Mouse (Mus musculus) limb, embryonic 11.5 days (tissue): ENCODE measurements at regions not wholly inside any gene's neighbourhood (a gene's known extent, or its start where the extent isn't known, plus 50 kb on each side); places are given as distances from the start of the nearest gene placed in this dataset.

Experiments
- ATAC-seq: fragments of 200-750 bp; cut with Nextera tagmentation; 2 replicates; pipeline ENCODE4 v1.8.0; 2017; ENCODE audit warnings: low read depth; ENCODE audit not compliant: insufficient number of reproducible peaks, low FRiP score, low TSS enrichment
- DNase-seq: peaks from one replicate; pipeline ENCODE4 v3.0.0-alpha.2; 2015; ENCODE audit warnings: low spot score
- H3K27ac ChIP-seq: fragments of 300-500 bp; sonication (generic); replicated peaks from 2 replicates; pipeline ENCODE4 v1.5.1; 2014; ENCODE audit warnings: low read depth, mild to moderate bottlenecking, low read length
- H3K27me3 ChIP-seq: fragments of 300-500 bp; sonication (generic); 2 replicates; pipeline ENCODE4 v1.6.1; 2014; ENCODE audit warnings: mild to moderate bottlenecking, low read length, mixed read lengths; ENCODE audit not compliant: control insufficient read depth, insufficient read depth
- H3K36me3 ChIP-seq: fragments of 300-500 bp; sonication (generic); 2 replicates; pipeline ENCODE4 v1.6.1; 2014; ENCODE audit warnings: mild to moderate bottlenecking, low read length, moderate library complexity, mixed read lengths; ENCODE audit not compliant: control insufficient read depth, insufficient read depth
- H3K4me1 ChIP-seq: fragments of 300-500 bp; sonication (generic); 2 replicates; pipeline ENCODE4 v1.6.1; 2014; ENCODE audit warnings: low read length, mixed read lengths; ENCODE audit not compliant: control insufficient read depth, insufficient read depth
- H3K4me2 ChIP-seq: fragments of 300-500 bp; sonication (generic); 2 replicates; pipeline ENCODE4 v1.6.1; 2014; ENCODE audit warnings: low read depth, mild to moderate bottlenecking, moderate library complexity; ENCODE audit not compliant: severe bottlenecking
- H3K4me3 ChIP-seq: fragments of 300-500 bp; sonication (generic); 2 replicates; pipeline ENCODE4 v1.5.1; 2014; ENCODE audit warnings: low read depth, low read length
- H3K9ac ChIP-seq: fragments of 300-500 bp; sonication (generic); 2 replicates; pipeline ENCODE4 v1.6.1; 2014; ENCODE audit warnings: mild to moderate bottlenecking, low read length
- H3K9me3 ChIP-seq: fragments of 300-500 bp; sonication (generic); 2 replicates; pipeline ENCODE4 v1.6.1; 2016; ENCODE audit warnings: low read length; ENCODE audit not compliant: control insufficient read depth
- WGBS: fragments of 180-500 bp; shearing (Covaris S2); extraction: QIAGEN DNeasy Blood & Tissue Kit; methylation state at CpG from one replicate; pipeline ENCODE4 v1.1.7; 2014; 5-methylcytosine and 5-hydroxymethylcytosine counted together

DNA sequence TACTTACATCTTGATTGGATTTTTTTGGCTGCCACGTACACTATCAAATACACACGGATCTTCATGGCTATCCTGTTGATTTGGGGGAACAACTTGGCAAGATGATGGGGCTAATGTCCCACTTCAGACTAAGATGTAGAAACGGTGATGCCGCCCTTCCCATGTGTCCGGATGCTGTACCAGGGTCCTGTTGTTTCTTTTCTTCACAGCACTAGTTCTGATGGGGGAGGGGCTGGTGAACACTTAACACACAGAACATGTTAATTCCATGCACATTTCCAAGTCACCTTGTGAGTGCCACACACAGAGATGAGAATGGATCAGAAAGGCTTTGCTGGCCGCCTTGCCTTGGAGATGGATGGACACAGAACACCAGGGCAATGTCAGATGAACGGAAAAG is 56.5 kb upstream of the Ptgfrn start:
- Histone ChIP-seq H3K36me3 (no peaks in the 10 kb centered on the region), H3K4me3 (no peak overlapping the region), H3K27ac (no peak overlapping the region), H3K9ac (no peak overlapping the region), H3K4me2 (no peak overlapping the region), H3K27me3 (no peaks in the 10 kb centered on the region), H3K4me1 (peaks cover 29% of the 10 kb centered on the region), H3K9me3 (no peaks in the 10 kb centered on the region)
- WGBS = 93% methylated on average over 7 of the region's 7 CpGs
- DNase-seq (no peak), ATAC-seq (no peak)

GRCm38 (mm10) chr3:101165261-101165660 is 55.2 kb upstream of the Ptgfrn start:
- no peak for ATAC-seq

DNA sequence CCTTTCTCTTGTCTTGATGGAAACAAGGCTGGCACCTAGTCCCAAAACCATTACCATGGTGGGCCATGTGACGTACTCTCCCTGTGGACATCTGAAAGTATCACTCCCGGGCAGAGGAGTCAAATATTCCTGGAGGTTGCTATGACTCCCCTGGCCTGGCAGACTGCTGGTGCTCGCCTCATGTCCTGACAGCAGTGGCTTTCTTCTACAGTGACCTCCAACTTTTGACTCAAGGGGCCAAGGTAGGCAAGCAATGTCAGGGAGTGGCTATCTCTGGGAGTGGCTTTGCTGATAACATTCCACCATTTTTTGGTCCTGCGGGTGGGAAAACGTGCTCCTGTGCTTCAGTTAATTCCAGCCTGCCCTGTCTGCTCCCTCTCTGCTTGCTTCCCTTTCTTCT is 54.7 kb upstream of the Ptgfrn start:
- Histone ChIP-seq H3K4me3 (no peak overlapping the region), H3K4me2 (no peak overlapping the region), H3K9me3 (no peaks in the 10 kb centered on the region), H3K27ac (no peak overlapping the region), H3K36me3 (no peaks in the 10 kb centered on the region), H3K27me3 (no peaks in the 10 kb centered on the region), H3K9ac (no peak overlapping the region), H3K4me1 (peaks cover 41% of the 10 kb centered on the region)
- WGBS = 82% methylated on average over 5 of the region's 5 CpGs
- DNase-seq (no peak), ATAC-seq (no peak)

More at GRCm38 (mm10) chr3:101165261-101165660, 55.2 kb upstream of the Ptgfrn start:
- H3K27me3 ChIP-seq = no peaks in the 10 kb centered on the region
- peaks cover 38% of the 10 kb centered on the region for H3K4me1 ChIP-seq
- no peak overlapping the region for H3K9ac ChIP-seq
- WGBS = 50% methylated on average over 6 of the region's 6 CpGs
- DNase-seq = no peak
- H3K4me2 ChIP-seq = no peak overlapping the region
- no peaks in the 10 kb centered on the region for H3K36me3 ChIP-seq
- H3K27ac ChIP-seq = no peak overlapping the region
- no peaks in the 10 kb centered on the region for H3K9me3 ChIP-seq
- no peak overlapping the region for H3K4me3 ChIP-seq

DNA sequence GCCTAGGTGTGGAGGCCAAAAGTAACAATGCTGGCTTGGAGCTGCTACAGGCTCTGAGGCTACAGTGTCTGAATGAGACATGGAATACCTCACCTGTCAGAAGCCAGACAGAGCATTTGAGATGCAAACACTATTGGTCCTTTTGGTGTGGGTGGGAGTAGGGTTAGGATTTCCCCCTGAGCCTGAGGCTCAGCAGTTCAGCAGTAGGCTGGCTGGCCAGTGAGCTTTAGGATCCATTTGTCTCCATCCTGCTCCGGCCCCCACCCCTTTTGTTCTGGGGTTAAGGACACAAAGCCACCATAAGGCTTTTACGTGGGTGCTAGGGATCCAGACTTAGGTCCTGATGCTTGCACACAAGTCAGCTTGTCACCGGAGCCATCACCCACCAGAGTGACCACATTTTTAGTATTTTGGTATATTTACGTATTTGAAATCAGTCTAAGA is 53.9 kb upstream of the Ptgfrn start:
- ATAC-seq (no peak), DNase-seq (no peak)
- Histone ChIP-seq H3K27ac (no peak overlapping the region), H3K36me3 (no peaks in the 10 kb centered on the region), H3K4me2 (no peak overlapping the region), H3K9me3 (no peaks in the 10 kb centered on the region), H3K27me3 (no peaks in the 10 kb centered on the region), H3K4me3 (no peak overlapping the region), H3K9ac (no peak overlapping the region), H3K4me1 (peaks cover 41% of the 10 kb centered on the region)
- 71% methylated on average over 4 of the region's 4 CpGs for WGBS

DNA sequence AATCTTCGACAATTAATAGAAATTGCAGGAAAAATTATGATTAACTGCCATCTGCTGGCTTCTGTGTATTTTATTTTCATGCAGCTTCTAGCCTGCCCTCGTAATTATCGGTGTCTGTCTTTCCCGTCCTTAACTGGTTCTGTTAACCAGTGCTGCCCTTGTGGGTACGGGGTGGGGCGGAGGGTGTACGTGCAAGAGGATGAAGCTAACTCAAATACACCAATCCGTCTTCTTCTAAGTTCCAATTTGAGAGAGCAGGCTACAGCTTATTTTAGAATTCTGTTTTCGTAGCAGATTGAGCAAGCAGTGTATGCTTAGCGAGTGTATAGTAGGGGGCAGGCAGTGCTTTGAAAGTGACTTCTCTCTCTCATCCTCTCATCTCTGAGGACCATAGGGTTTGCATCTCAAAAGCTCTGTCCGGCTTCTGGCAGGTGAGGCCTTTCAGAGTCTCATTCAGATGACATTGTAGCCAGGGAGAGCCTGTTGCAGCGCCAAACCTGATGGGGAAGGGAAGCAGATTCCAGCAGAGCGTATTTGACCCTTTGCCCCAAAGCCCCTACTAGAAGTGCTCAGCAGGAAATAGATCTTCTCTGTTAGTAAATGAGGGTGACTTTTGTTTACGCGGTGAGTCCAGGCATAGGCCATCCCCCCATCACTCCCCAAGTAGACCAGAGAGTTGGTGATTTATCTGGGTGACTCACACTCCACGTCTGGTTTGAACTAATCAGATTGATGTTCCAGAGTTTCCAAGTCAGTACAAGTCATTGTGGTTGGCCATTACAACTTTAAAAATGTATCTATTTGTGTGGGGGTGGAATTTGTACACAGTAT is 53.3 kb upstream of the Ptgfrn start:
- Histone ChIP-seq H3K4me3 (no peak overlapping the region), H3K9me3 (no peaks in the 10 kb centered on the region), H3K4me2 (no peak overlapping the region), H3K9ac (no peak overlapping the region), H3K4me1 (peaks cover 41% of the 10 kb centered on the region), H3K27me3 (no peaks in the 10 kb centered on the region), H3K36me3 (no peaks in the 10 kb centered on the region), H3K27ac (peak overlapping the region; percentile 10; the same call in 1 of the 2 replicates)
- ATAC-seq (no peak), DNase-seq (no peak)
- 31% methylated on average over 16 of the region's 16 CpGs for WGBS

DNA sequence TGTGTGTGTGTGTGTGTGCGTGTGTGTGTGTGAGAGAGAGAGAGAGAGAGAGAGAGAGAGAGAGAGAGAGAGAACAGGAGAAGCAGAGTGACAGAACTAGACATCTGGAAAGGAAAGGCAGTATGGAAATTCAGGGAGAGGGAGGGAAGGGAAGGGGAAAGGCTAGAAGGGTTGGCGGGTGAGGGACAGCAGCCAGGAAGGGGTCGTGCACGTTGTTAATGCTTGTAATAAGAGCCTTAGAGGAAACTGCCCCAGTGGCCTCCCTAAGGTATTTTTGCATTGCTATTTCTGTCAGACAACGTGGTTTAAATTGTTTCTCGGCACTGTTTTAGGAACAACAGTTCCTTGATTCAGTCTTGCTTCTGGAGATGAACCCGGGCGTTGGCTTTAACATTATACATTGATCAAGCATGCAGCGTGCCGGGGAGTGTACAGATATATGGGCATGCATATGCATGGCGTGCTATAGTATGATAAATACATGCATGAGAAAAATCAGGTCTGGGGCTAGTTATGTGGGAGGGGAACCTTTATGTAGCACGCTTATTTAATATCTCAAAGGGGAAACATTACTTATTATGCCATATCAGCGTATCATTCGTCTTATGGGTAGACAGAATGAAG is 52.6 kb upstream of the Ptgfrn start:
- Histone ChIP-seq H3K27me3 (no peaks in the 10 kb centered on the region), H3K27ac (peak overlapping the region; percentile 96), H3K4me3 (no peak overlapping the region), H3K4me1 (peaks cover 41% of the 10 kb centered on the region), H3K4me2 (peak overlapping the region; percentile 21; the same call in 1 of the 2 replicates), H3K9me3 (no peaks in the 10 kb centered on the region), H3K9ac (no peak overlapping the region), H3K36me3 (no peaks in the 10 kb centered on the region)
- 41% methylated on average over 14 of the region's 14 CpGs for WGBS
- ATAC-seq (peak; percentile 35; the same call in 1 of the 2 replicates), DNase-seq (peak; percentile 66)

DNA sequence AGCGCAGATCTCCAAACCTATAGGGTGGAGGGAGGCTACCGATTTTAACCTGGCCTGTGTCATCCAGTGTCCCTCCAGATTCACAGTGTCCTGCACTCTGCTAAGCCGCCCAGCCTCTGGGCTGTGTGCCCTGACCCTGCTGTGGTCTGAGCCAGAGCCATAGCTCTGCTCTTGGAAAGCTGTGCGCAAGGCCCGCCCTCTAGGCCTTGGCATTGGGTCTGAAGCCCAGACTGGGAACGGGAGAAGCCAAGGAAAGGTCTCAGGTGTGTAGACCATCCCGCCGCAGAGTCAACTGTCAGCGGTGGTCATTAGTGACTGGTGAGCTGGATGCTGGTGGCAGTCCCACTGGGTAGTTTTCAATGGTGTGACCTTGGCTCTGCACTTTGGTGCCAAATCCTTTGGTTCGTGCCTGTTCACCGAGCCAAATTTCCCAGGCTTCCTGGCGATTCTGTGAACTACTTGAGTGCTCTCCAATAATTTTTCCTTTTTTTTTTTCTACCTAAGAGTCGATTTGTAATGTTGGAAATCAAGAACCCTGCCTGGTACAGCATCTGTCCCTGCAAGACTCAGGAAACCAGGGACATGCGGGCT is 52.0 kb upstream of the Ptgfrn start:
- Histone ChIP-seq H3K27me3 (no peaks in the 10 kb centered on the region), H3K27ac (peak overlapping the region; percentile 96), H3K4me2 (peak overlapping the region; percentile 21; the same call in 1 of the 2 replicates), H3K4me3 (no peak overlapping the region), H3K9me3 (no peaks in the 10 kb centered on the region), H3K9ac (peak overlapping the region; percentile 41; the same call in 1 of the 2 replicates), H3K4me1 (peaks cover 41% of the 10 kb centered on the region), H3K36me3 (no peaks in the 10 kb centered on the region)
- DNase-seq = peak; percentile 61
- WGBS = 29% methylated on average over 14 of the region's 14 CpGs
- peak; percentile 23 for ATAC-seq

GRCm38 (mm10) chr3:101161421-101161940 is 51.4 kb upstream of the Ptgfrn start:
- H3K4me1 ChIP-seq = peaks cover 41% of the 10 kb centered on the region
- WGBS = 8% methylated on average over 11 of the region's 11 CpGs
- H3K9ac ChIP-seq = peak overlapping the region; percentile 41; the same call in 1 of the 2 replicates
- H3K36me3 ChIP-seq = no peaks in the 10 kb centered on the region
- peak; percentile 80 for DNase-seq
- H3K4me3 ChIP-seq = no peak overlapping the region
- no peaks in the 10 kb centered on the region for H3K9me3 ChIP-seq
- no peaks in the 10 kb centered on the region for H3K27me3 ChIP-seq
- peak overlapping the region; percentile 8; the same call in 1 of the 2 replicates for H3K4me2 ChIP-seq
- ATAC-seq = peak; percentile 82
- peak overlapping the region; percentile 96 for H3K27ac ChIP-seq
